Mouse (Mus musculus): ENCODE measurements around the gene Nacad. TPM values are rescaled to one million over a fixed set of nuclear protein-coding genes. Genes with fewer than 3 reads are reported as not detected.

Gene Nacad
- polyA plus RNA-seq (2014; fragmentation: Illumina TruSeq; extraction: RNeasy Lipid Tissue Mini Kit (QIAGEN cat#74804); ENCODE audit: low read depth, low replicate concordance) = 2.1 TPM

GRCm38 (mm10) chr11:6605491-6606399 is at the start of gene Nacad:
TSS of gene Nacad (minus strand) at chr11:6606053.

GRCm38 (mm10) chr11:6638537-6638936 is 32.7 kb upstream of the Nacad start, which contains the start of gene Wap:
TSS of gene Wap (minus strand) at chr11:6638637.

GRCm38 (mm10) chr11:6625478-6626387 is 19.9 kb upstream of the Nacad start, which contains the start of gene Tbrg4:
TSS of gene Tbrg4 (minus strand) at chr11:6626067.

Other genes with a start within 250 kb of the Nacad start
- 44.5 TPM for gene Zmiz2, start 217.0 kb downstream of the Nacad start, polyA plus RNA-seq (2014; fragmentation: Illumina TruSeq; extraction: RNeasy Lipid Tissue Mini Kit (QIAGEN cat#74804); ENCODE audit: low read depth, low replicate concordance)
- 1,766 TPM for gene Ppia, start 190.6 kb downstream of the Nacad start, polyA plus RNA-seq (2014; fragmentation: Illumina TruSeq; extraction: RNeasy Lipid Tissue Mini Kit (QIAGEN cat#74804); ENCODE audit: low read depth, low replicate concordance)
- 57.8 TPM for gene H2afv, start 161.6 kb downstream of the Nacad start, polyA plus RNA-seq (2014; fragmentation: Illumina TruSeq; extraction: RNeasy Lipid Tissue Mini Kit (QIAGEN cat#74804); ENCODE audit: low read depth, low replicate concordance)
- 28.3 TPM for gene Purb, start 130.1 kb downstream of the Nacad start, polyA plus RNA-seq (2014; fragmentation: Illumina TruSeq; extraction: RNeasy Lipid Tissue Mini Kit (QIAGEN cat#74804); ENCODE audit: low read depth, low replicate concordance)
- 5.7 TPM for gene Myo1g, start 85.1 kb downstream of the Nacad start, polyA plus RNA-seq (2014; fragmentation: Illumina TruSeq; extraction: RNeasy Lipid Tissue Mini Kit (QIAGEN cat#74804); ENCODE audit: low read depth, low replicate concordance)
- 34.9 TPM for gene Ccm2, start 59.2 kb downstream of the Nacad start, polyA plus RNA-seq (2014; fragmentation: Illumina TruSeq; extraction: RNeasy Lipid Tissue Mini Kit (QIAGEN cat#74804); ENCODE audit: low read depth, low replicate concordance)
- 23.7 TPM for gene Tbrg4, start 20.0 kb upstream of the Nacad start, polyA plus RNA-seq (2014; fragmentation: Illumina TruSeq; extraction: RNeasy Lipid Tissue Mini Kit (QIAGEN cat#74804); ENCODE audit: low read depth, low replicate concordance)
- gene Wap, start 32.6 kb upstream of the Nacad start, polyA plus RNA-seq (2014; fragmentation: Illumina TruSeq; extraction: RNeasy Lipid Tissue Mini Kit (QIAGEN cat#74804); ENCODE audit: low read depth, low replicate concordance) = not detected
- 161 TPM for gene Ramp3, start 52.5 kb upstream of the Nacad start, polyA plus RNA-seq (2014; fragmentation: Illumina TruSeq; extraction: RNeasy Lipid Tissue Mini Kit (QIAGEN cat#74804); ENCODE audit: low read depth, low replicate concordance)
- gene Gm11983, start 231.6 kb upstream of the Nacad start, polyA plus RNA-seq (2014; fragmentation: Illumina TruSeq; extraction: RNeasy Lipid Tissue Mini Kit (QIAGEN cat#74804); ENCODE audit: low read depth, low replicate concordance) = not detected

All from adipose tissue, adult 10 weeks (tissue).